Mouse (Mus musculus) thymus, postnatal 4 days (tissue): Measurements from ENCODE around the gene Cux2.

ENCODE experiments used
- DNase-seq: peaks from one replicate; pipeline ENCODE4 v3.0.0; 2021

Cux2 gene

GRCm38 (mm10) chr5:121812526-121813243 lies 237.2 kb downstream of the Cux2 start:
- DNase-seq, result no peak

- no peak for DNase-seq
These were observed 238.4 kb downstream of the Cux2 start for GRCm38 (mm10) chr5:121811485-121811931.

- DNase-seq, result no peak
These were observed 239.4 kb downstream of the Cux2 start for GRCm38 (mm10) chr5:121810331-121811151.

- no peak for DNase-seq
These were observed 240.2 kb downstream of the Cux2 start for GRCm38 (mm10) chr5:121809667-121810224.

GRCm38 (mm10) chr5:121808202-121808601 lies 241.7 kb downstream of the Cux2 start:
- no peak for DNase-seq

GRCm38 (mm10) chr5:121807186-121807585 lies 242.7 kb downstream of the Cux2 start:
- no peak for DNase-seq
